Mouse (Mus musculus) NIH3T3 (cell line): ENCODE results near the gene Ranbp9.
"Not testable (repeated sequence)": the region's sequence is repeated elsewhere in the genome, so short reads cannot be mapped to it uniquely, and the experiment has no call there.

Source experiments
- DNase-seq: peaks from one replicate; pipeline ENCODE4 v3.0.0-alpha.2; 2012; ENCODE audit warnings: low read depth

The Ranbp9 gene

GRCm38 (mm10) chr13:43496660-43497059 lies 15.6 kb upstream of the Ranbp9 start:
- no peak for DNase-seq

GRCm38 (mm10) chr13:43495645-43496044 lies 14.6 kb upstream of the Ranbp9 start:
- no peak for DNase-seq

GRCm38 (mm10) chr13:43493725-43494124 lies 12.6 kb upstream of the Ranbp9 start:
- DNase-seq, result peak; percentile 40

DNA sequence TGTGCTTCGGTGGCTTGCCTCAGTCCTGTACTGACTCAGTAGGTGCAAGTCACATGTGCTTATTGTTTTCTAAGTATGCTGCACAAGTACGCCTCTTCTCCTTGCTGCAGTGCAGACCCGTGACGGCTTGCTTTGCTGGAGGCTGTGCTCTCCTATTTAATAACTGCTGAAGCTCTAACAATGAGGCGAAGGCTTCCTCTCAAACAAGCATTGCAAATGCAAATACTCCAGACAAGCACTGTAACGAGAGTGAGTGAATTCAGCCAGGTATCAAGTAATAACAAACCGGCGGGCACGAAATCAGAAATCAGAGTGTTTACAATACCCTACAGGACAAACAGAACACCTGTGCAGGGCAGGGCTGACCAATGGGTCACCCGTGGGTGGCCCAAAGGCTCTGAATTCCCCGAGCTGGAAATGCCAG lies 12.0 kb upstream of the Ranbp9 start:
- no peak for DNase-seq

DNA sequence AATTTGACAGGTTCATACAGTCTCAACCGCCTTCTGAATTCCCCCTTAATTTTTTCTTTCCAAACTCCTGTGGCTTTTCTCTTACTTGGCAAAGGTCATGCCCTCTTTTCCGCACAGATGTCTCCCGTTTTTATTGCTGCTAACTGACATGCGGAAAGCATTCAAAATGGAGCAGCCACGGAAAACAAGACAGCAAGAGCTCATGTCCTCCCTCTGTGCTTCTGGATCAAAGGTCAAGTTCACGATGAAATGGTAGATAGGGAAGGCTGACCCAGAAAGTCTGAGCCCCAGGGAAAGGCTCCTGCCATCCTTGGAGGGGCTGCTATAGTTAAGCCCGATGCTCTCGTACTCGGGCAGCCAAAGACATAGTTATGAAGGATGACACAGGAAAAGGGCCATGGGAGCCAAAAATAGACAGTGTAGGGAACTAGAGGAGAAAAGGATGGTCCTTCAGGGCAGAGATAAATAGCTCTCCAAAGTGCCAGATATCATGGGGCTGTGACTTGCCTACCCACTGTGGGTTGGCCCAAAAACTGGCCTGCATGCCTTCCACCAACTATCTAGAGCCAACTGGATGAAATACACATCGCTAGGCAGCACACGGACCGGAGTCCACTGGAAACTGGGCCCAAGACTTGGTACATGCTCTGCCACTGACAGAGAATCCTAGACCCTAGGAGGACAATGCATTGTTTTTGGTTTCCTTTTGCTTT lies 5.6 kb upstream of the Ranbp9 start:
- DNase-seq, result no peak

DNA sequence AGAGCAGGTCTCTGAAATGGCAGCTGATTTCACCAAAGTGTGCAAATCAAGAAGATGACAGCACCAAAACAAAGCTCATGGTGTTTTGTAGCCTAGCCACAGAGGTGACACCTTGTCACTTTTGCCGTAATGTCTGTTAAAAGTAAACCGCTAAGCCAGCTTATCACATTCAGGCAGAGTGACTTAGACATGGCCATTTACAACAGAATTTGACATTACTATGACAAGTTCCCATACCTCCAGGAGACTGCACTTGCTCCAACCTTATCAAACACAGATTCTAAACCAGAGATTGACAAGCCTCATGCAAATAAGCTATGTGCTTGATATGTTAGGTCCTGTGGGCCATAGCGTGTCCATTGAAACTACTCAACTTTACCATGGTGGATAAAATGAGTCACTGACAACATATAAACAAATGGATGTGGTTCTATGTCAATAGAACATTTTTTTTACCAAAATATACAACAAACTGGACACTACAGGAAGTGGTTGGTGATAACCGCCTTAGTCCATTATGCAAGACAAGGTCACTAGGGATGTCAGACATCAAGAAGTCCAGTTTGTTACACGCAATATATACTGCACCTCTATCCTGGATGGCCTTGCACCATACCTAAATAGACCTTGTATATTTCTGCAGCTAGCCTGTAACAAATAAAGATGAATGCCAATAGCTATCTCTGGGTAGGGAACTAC lies 4.3 kb upstream of the Ranbp9 start:
- no peak for DNase-seq

DNA sequence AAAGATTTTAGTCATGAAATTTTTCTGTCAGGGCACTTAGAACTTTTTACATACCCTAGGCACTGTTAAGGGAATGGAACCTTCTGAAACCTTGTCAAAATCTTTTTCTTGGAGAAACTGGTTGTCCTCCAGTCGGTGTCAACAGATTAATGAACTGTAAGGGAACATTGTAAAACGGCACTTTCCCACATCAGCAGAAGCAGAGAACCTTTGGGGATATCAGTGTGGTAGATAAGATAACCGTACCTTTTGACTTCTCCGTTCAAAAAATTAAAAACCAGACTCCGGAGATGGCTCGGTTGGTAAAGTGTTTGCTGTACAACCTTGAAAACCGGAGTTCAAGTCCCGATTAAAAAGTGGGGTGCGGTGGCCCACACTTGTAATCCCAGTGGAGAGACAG lies 1.7 kb upstream of the Ranbp9 start:
- DNase-seq, result no peak

DNA sequence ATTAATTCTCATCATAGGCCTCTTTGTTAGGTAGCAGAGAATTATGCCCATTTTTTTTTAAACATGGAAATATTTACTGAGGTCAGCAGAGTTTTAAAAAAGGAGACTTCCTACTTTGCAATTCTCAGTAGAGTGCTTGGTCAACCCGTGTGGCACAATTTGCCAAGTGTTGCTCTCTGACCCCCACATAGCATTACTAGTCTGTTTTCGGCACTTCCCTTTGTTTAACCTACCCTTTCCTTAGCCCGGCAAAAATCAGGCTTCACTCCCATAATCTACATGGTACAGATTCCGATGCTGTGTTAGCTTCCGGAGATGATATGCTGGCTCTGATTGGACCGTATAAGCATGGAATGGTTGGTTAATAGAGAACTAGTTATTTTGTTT lies 770 bp upstream of the Ranbp9 start:
- no peak for DNase-seq

DNA sequence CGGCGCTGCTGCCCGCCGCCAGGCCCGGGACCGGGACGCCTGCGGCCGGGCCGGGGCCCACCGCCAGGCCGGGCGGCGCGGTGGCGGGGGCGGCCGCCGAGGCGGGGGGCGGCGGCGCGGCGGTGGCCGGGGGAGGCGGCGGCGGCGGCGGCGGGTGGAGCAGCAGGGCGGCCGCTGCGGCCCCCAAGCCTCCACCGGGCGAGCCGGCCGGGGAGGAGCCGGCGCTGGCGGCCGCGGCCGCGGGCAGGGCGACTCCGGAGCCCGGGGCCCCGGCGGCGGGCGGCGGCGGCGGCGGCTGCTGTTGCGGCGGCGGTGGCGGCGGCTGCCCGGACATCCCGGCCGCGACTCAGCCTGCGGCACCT lies 506 bp downstream of the Ranbp9 start:
- no peak for DNase-seq

GRCm38 (mm10) chr13:43479767-43480571 lies 1.1 kb downstream of the Ranbp9 start:
- peak; percentile 22 for DNase-seq

DNA sequence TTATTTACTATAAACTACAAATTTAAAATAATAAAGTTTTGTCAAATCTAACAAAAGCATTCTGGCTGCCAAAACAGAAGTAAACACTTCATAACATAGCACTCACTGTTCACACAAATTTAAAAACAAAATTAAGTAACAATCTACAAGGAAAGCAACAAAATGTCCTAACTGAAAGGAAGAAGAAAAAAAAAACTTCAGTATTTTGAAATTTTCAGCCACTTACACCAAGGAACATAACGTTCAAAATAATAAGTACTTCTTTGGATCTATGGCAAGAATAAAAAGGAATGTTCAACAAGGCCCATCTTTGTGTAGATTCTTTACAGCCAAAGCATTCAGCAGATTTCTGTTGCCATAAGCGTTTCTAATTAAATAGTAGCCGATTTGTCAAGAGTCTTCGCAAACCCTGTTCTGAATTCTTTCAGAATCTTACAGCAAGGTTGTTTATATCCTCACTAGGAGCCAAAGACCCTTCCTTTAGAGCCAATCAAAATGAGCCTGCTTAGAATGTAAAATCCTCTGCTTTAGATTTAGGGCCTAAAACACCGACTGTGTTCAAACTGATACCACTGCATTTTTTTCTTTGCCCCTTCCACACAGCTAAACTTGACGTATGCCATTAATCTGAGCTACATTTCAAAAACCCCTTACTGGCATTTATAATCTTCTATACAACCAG lies 1.9 kb downstream of the Ranbp9 start:
- peak; percentile 10 for DNase-seq

GRCm38 (mm10) chr13:43478586-43478985 lies 2.5 kb downstream of the Ranbp9 start:
- peak; percentile 75 for DNase-seq

DNA sequence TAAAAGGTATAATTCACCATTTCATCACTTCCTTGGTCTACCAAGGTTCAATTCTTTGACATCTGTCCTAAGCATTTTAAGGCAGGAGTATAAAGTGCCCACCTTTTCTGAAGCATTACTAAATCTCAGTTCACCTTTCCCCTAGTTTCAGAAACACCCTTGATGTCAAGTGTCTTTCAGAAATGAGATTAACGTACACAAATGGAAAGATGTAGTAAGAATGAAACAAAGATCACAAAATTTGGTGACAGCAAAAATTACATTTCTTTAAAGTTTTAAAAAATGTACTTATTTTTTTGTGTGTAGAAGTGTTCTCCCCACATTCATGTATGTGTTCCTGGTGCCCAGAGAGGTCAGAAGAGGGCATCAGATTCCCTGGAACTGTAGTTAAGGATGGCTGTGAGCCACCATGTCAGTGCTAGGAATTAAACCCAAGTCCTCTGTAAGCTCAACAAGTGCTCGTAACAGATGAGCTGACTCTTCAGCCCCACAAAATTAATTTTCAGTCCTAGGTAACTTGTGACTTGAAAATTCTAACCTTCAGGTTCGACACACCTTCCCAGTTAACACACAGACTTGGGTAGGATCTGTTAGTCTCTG lies 3.9 kb downstream of the Ranbp9 start:
- DNase-seq, result no peak

DNA sequence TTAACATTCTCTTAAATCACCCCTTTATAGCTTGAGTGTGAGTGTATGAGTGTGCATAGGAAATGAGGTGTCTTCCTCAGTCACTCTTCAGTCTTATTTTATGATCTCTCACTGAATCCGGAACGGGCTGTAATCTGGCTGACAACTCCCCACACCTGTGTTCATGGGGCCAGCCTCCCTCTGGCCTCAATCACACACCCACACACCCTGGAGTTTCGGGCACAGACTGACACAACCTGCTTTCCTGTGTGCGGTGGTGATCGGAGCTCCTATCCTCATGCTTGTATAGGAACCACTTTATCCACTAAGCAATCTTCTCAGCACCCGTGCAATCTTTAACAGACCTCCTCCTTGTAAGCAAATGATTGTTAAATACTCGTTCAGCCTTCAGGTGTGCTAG lies 4.9 kb downstream of the Ranbp9 start:
- DNase-seq, result no peak

GRCm38 (mm10) chr13:43474722-43475121 lies 6.4 kb downstream of the Ranbp9 start:
- DNase-seq, result no peak

- not testable (repeated sequence) for DNase-seq
Measured at GRCm38 (mm10) chr13:43471861-43472260, 9.2 kb downstream of the Ranbp9 start.

- no peak for DNase-seq
Measured at GRCm38 (mm10) chr13:43469607-43470006, 11.5 kb downstream of the Ranbp9 start.

DNA sequence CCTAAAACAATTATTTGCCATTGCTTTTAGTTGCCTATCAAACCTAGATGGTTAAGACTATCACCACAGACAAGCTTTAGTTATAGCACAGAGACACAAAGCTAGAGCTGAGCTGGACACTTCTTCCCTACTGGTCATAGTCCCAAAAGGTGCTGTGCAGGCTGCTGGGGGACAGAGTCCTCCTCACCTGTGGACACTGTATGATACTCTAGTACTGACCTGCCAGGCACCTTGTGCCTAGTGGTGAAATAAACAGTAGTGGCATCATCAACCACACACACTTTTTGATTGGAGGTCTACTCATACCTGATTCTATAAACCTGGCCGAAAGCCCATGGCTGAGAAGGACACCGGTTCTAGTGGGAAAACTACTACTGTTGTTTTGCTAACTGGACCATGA lies 16.5 kb downstream of the Ranbp9 start:
- DNase-seq, result no peak

DNA sequence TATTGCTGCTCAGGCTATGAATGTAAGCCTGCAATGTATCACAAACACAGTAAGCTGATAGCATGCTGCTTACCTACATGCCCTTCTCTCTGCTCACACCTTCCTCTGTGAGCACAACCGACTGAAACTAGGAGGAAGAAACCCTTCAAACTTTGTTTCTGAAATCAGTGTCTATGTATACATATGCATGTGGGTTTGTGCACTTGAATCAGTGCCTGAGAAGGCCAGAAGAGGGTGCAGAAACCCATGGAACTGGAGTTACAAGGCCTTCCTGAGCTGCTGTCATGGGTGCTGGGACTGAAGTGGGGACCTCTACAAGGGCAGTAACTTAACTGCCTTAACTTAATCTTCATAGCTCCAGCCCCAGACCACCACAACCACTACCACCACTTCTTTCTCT lies 23.9 kb downstream of the Ranbp9 start:
- no peak for DNase-seq

DNA sequence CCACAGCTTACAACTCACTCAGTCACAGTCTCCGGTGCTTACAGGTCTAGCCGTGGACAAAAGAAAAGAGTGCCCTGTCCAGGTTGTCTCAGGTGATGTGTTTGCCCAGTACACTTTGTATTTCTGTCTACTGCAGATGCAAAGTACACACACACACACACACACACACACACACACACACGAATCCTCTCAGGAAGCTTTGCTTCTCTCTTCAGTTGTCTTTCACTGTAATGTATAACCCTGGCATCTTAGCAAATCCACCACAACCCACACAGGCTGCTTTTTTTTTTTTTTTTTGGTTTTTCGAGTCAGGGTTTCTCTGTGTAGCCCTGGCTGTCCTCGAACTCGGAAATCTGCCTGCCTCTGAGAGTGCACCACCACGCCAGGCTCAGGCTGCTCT lies 26.7 kb downstream of the Ranbp9 start:
- no peak for DNase-seq

DNA sequence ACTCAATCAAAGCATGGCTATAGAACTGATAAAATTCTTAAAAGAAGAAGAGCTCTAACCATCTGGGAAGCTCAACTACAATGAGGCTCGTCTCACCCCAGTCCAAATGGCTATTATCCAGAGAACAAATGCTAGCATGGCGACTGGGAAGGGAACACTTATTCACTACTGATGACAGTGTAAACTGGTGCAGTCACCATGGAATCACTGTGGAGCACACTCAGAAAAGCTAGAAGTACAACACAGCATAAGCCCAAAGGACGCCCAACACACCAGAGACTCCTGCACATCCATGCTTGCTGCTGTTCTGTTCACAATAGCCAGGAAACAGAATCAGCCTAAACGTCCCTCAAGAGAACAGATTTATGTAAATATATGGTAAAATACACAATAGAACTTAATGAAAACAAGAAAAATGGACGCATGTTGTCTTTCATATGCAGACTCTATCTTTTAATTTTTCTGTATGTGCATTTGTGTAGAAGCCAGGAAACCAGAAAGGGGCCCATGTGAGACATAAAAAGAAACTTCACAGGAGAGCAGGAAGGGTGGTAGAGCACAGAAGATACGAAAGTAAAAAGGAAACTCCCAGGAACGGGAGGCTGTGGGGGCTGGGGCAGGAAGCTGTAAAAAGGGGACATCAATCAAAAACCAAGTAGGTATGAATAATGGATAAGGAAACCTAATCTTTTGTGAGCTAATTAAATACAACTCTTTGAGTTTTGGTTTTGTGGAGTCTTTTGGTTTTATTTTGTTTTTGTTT lies 28.1 kb downstream of the Ranbp9 start:
- DNase-seq, result no peak
